Mouse (Mus musculus): ENCODE results near the gene Fzd2. TPM values are rescaled to one million over a fixed set of nuclear protein-coding genes. Genes with fewer than 3 reads are reported as not detected.

Gene Fzd2
- total RNA-seq, 2 experiments from 2014 or later = 8.5 to 9.4 TPM

DNA sequence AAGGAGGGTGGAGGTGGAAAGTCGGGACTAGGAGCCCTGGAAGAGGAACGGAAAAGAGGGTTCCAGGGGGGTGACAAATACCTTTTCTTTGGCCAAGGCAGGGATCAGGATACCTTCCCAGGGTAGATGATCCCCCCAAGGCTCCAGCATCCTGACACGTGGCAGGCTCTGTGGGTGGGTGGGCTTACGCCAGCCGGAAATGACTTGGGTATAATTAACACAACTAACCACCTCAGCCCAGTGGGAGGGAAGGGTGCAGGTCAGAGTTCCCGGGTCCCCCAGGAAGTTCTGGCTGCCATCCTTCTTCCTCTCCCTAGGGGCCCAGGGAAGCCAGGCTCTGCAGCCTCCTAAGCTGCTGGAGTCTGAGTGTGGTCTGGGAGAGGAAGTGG lies 7.1 kb downstream of the Fzd2 start:
- no peak for DNase-seq (ENCODE audit: low spot score in 2 of 2)

DNA sequence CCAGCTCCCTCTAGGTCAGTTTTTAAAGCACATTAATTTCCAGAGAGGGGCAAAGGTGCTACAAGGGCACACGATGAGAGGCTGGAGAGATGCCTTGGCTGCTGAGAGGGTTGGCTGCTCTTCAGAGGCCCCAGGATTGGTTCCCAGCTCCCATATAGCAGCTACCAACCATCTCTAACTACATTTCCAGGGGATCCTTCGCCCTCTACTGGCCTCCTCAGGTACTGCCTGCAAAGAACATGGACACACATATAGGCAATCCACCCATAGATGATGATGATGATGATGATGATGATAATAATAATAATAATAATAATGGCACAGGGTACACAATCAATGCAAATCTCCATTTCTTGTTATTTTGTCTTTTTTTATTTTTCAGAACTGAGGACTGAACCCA lies 15.3 kb downstream of the Fzd2 start:
- DNase-seq (ENCODE audit: low spot score in 2 of 2) = no peak

DNA sequence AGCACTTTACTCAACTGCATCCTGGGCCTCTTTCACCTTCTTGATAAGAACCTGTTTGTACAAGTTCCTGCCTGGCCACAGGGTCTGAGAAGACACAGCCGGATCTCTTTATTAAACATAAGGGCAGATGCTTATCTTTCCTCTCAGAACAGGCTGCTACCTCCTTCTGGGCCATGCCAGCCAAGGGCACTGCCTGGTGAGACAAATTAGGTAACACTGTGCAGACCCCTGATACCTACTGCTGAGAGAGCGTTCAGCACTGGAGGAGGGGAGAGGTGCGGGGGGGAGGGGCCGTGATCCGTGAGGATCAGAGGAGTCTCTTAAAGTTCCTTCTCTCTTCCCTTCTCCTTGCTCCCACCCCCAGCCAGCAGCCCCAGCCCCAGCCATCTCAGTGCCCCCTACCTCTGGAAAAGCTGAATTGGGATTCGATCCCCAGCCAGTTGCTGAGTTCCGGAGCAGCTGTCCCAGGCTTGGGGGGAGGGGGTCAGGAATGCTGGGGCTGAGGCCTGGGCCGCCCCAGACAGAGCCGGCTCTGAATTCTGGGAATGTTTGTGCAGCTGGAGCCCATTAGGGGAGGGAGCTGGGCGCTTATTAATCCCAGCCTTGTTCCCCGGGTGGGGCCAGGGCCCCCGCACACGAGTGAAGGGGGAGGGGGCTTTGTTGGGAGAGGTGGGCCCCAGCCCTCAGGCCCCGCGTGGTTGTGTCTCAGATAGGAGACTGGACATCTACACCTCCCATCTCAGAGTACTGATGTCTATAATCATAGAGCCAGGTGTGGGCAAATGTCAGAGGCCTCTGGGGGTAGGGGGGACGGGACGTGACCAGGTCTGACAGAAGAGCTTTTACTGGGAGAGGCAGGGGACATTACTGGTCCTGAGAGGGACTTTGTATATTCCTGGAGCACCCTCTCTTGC lies 19.9 kb downstream of the Fzd2 start:
- DNase-seq (ENCODE audit: low spot score in 2 of 2) = no peak

DNA sequence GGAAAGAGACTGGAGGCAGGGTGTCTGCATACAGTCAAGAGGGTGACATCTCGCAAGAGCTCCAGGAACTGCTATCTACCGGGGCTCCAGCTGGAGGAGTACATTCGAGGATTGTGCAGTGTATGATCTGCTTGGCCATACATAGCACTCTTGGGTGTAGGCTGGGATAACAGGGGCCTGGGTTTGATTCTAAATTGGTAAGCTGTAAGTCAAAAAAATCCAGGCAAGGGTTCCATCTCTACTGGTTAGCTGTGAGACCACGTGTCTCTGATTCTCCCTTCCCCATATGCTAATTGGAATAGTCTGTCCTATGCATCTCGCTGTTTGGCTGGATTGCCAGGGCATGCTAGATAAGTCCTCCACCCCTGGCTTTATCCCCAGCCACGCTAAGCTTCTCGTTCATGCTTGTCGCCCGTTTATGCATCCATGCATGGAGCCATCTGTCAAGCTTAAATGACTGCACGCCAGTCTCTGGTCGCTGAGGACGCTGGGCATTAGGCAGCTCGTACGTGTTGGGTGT lies 20.8 kb downstream of the Fzd2 start:
- no peak for DNase-seq (ENCODE audit: low spot score in 2 of 2)

GRCm38 (mm10) chr11:102627171-102627931 lies 23.2 kb downstream of the Fzd2 start:
- DNase-seq (ENCODE audit: low spot score in 2 of 2) = no peak

GRCm38 (mm10) chr11:102628529-102628928 lies 24.3 kb downstream of the Fzd2 start:
- DNase-seq (ENCODE audit: low spot score in 2 of 2) = no peak

- DNase-seq (ENCODE audit: low spot score in 2 of 2) = no peak
Measured at GRCm38 (mm10) chr11:102629375-102629774, 25.2 kb downstream of the Fzd2 start.

DNA sequence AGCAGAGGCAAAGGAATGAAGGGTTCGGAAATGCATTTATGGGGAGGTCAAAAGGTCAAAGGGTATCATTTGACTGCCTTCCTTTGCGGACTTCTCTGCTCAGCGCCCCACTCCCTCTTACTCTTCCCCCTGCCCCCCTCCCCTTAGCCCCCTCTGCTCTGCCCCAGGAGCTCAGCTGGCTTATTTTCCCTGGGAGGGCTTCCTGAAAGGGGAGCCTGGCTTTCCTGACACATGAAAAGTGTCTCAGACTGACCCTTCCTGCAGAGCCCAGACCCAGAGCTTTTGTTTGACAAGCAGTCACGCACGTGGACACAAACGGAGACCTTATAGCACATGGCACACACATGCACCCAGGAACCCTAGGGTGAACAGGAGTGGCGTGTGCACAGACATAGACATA lies 26.5 kb downstream of the Fzd2 start:
- no peak for DNase-seq (ENCODE audit: low spot score in 2 of 2)

- no peak for DNase-seq (ENCODE audit: low spot score in 2 of 2)
Measured at GRCm38 (mm10) chr11:102631203-102631602, 27.0 kb downstream of the Fzd2 start.

GRCm38 (mm10) chr11:102632725-102633124 lies 28.5 kb downstream of the Fzd2 start:
- no peak for DNase-seq (ENCODE audit: low spot score in 2 of 2)

- no peak for DNase-seq (ENCODE audit: low spot score in 2 of 2)
Measured at GRCm38 (mm10) chr11:102633379-102633778, 29.2 kb downstream of the Fzd2 start.

- peak; percentile 32 to 62 for DNase-seq (ENCODE audit: low spot score in 2 of 2)
Measured at GRCm38 (mm10) chr11:102636887-102637286, 32.7 kb downstream of the Fzd2 start.

GRCm38 (mm10) chr11:102643891-102644382 lies 39.7 kb downstream of the Fzd2 start:
- DNase-seq (ENCODE audit: low spot score in 2 of 2) = no peak

GRCm38 (mm10) chr11:102646226-102646625 lies 42.0 kb downstream of the Fzd2 start:
- DNase-seq (ENCODE audit: low spot score in 2 of 2) = no peak

DNA sequence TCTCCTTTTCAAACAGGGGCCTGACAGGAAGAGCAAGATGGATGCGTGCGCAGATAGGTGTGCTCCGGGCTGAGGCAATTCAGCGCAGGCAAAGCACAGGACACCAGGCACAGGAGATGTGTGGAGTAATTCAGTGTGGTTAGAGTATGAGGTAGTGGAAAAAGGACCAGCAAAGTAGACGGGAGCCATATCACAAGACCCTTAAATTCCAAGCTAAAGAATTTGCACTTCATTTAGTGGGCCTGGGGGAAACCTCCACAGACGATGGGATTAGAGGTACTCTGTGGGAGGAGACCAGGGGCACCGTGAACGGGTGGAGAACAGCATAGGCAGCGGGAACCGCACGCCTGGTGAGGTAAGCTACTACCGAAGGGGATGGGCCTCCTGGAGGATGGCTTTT lies 43.7 kb downstream of the Fzd2 start:
- DNase-seq (ENCODE audit: low spot score in 2 of 2) = no peak

DNA sequence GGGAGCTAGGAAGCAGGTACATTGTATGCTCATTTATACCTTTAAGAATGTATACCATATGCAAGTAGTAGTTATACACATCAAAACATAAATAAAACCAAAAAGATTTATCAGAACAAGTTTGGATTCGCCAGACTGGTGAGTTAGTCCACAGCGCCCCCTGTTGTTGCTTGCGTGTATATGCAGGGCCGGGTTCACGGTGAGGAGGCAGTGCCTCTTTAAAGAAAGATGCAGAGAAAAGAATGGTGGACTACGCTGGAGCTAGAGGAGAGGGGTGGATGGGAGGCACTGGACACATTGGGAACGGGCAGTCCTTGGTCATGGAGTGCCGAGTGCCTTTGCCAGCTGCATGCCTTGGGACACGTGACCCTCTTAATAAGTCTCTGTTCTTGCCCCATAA lies 47.2 kb downstream of the Fzd2 start:
- peak; percentile 59 to 76 for DNase-seq (ENCODE audit: low spot score in 2 of 2)

- no peak for DNase-seq (ENCODE audit: low spot score in 2 of 2)
Measured at GRCm38 (mm10) chr11:102652844-102653243, 48.6 kb downstream of the Fzd2 start.

GRCm38 (mm10) chr11:102655888-102656287 lies 51.7 kb downstream of the Fzd2 start:
- DNase-seq (ENCODE audit: low spot score in 2 of 2) = no peak

DNA sequence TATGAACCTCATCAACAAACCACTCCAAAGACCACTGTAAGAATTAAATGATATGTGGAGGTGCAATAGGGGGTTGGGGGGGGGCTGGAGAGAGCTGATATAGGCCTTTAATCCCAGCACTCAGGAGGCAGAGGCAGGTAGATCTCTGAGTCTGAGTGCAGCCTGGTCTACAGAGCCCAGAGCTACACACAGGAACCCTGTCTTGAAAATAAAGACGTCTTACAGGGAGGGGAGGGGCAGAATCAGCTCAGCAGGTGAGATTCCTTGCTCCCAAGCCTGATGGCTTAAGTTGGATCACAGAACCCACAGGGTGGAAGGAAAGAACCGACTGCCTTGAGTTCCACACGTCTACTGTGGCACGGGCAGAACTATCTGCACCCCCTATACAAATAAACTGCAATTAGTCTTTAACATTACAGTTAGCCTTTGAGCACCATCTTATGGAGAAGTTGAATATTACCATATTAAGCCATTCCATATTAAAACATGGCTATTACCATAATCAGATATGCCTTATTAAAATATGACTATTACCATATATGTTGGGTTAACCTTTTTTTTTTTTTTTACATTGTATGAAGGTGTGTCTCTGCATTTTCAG lies 52.2 kb downstream of the Fzd2 start:
- DNase-seq (ENCODE audit: low spot score in 2 of 2) = peak in 1 of 2 experiments; percentile 26

DNA sequence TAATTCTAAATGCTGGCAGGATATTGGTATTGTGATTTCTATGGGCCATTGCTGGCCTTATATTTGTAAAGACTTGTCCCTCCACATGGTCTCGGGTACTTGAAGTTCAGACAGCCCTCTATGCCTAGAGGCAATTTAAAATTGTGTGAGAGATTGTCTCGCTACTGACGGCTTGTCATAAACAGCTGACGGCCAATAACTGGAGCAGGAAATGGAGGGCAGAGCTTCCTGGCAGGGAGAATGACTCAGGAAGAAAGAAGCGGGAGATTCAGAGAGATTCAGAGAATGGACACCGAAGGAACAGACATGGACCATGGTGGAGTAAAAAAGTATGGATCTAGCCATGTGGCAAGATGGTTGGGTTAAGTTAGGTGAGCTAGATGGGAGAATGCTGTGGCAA lies 52.7 kb downstream of the Fzd2 start:
- no peak for DNase-seq (ENCODE audit: low spot score in 2 of 2)

Data from layer of hippocampus, postnatal 14 days (tissue).